Mouse (Mus musculus) olfactory bulb, adult 2 months (tissue): Measurements from ENCODE around the gene Camta1.

Experiments used
- CTCF ChIP-seq: fragments of 200-500 bp; IDR thresholded peaks from 2 replicates; pipeline ENCODE4 v1.5.1; 2012; ENCODE audit warnings: low read depth, mild to moderate bottlenecking, low read length, moderate library complexity; ENCODE audit not compliant: insufficient read depth
- POLR2A ChIP-seq: fragments of 200-500 bp; IDR thresholded peaks from 2 replicates; pipeline ENCODE4 v1.6.1; 2012; ENCODE audit warnings: mild to moderate bottlenecking, low read depth, low read length, moderate library complexity; ENCODE audit not compliant: insufficient read depth

DNA sequence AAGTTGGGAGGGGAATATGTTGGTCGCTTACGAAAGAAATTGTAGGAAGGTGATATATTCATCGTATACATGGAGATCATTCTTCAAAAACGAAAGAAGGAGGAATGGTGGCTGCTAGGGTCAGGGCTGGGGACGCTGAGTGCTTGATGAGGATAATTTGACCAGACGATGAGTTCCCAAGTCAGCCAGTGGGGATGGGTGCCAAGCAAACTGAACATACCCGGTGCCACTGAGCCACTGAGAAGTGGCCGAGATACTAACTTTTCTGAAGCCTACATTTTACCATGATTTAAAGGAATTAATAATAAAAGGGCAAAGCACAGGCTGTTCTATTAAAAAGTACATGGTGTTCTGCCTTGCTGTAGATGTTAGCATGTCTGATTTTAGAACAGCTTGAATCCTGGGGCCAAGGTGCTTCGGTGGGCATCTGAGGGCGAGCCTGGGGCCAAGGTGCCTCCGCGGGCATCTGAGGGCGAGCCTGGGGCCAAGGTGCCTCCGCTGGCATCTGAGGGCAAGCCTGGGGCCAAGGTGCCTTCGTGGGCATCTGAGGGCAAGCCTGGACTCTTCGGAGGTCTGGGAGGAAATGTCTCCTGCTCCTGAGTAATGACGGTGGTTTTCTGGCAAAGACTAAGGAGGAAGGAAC, 40.5 kb upstream of the Camta1 start:
- TF ChIP-seq CTCF = no peak
- no peak for TF ChIP-seq POLR2A
